Mouse (Mus musculus): ENCODE data around the gene Hmces. TPM values are rescaled to one million over a fixed set of nuclear protein-coding genes. Genes with fewer than 3 reads are reported as not detected.
"Not testable (repeated sequence)": the region's sequence is repeated elsewhere in the genome, so short reads cannot be mapped to it uniquely, and the experiment has no call there.

Hmces gene
- polyA plus RNA-seq, 1 experiment: 65.7 TPM

DNA sequence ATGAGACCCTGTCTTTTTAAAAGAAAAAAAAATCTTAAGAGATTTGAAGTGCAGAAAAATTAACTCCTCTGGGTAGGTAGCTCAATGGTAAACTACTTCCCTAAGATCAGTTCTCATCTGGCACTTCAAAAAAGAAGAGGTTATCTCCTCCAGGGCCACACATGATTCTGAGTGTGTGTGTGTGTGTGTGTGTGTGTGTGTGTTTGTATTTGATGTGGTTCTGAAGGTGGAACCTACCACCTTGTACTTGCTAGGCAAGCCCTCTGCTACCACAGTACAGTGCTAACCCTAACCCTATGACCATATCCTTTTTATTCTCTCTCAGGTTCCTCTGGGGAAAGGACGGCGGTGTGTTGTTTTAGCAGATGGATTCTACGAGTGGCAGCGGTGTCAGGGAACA lies 7.5 kb downstream of the Hmces start:
- no peak for TF ChIP-seq EP300 (IDR thresholded peaks at IDR 0.05; ENCODE audit: insufficient read depth, low read depth, low read length)
- TF ChIP-seq CTCF (IDR thresholded peaks at IDR 0.05; ENCODE audit: low read depth, low read length): no peak
- no peak for TF ChIP-seq POLR2A (IDR thresholded peaks at IDR 0.05; ENCODE audit: insufficient read depth, low read length)
- Histone ChIP-seq H3K9ac (ENCODE audit: low read depth, poor library complexity, severe bottlenecking) (no peak overlapping the region), H3K4me3 (ENCODE audit: low read depth, low read length) (no peak overlapping the region), H3K4me1 (ENCODE audit: control insufficient read depth, insufficient read depth, low read length) (no peaks in the 10 kb centered on the region), H3K27ac (ENCODE audit: insufficient read depth, low read length) (no peak overlapping the region), H3K27me3 (ENCODE audit: control insufficient read depth, insufficient read depth, low read length, poor library complexity, severe bottlenecking) (no peaks in the 10 kb centered on the region), H3K9me3 (replicated peaks; ENCODE audit: control insufficient read depth, insufficient read depth, low read length, poor library complexity, severe bottlenecking) (no peaks in the 10 kb centered on the region), H3K36me3 (ENCODE audit: control insufficient read depth, insufficient read depth, low read length, poor library complexity, severe bottlenecking) (peaks cover 87% of the 10 kb centered on the region)

DNA sequence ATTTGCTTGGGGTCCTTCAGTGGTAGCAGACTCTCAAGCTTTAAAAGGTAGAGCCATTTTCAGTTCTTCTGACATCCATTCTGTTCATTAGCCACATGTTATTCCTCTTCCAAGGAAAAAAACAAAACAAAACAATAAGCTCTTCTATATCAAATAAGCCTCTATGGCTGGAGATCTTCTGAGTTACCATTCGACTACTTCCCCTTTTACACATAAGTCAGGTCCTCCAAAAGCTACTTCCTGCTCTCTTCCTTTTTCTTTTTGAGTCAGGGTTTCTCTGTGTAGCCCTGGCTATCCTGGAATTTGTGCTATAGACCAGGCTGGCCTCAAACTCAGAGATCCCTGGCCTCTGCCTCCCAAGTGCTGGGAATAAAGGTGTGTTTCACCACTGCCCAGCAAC lies 9.9 kb downstream of the Hmces start:
- no peak overlapping the region for H3K4me3 ChIP-seq (ENCODE audit: low read depth, low read length)
- H3K27me3 ChIP-seq (ENCODE audit: control insufficient read depth, insufficient read depth, low read length, poor library complexity, severe bottlenecking): no peaks in the 10 kb centered on the region
- no peaks in the 10 kb centered on the region for H3K4me1 ChIP-seq (ENCODE audit: control insufficient read depth, insufficient read depth, low read length)
- TF ChIP-seq EP300 (IDR thresholded peaks at IDR 0.05; ENCODE audit: insufficient read depth, low read depth, low read length) (no peak), CTCF (IDR thresholded peaks at IDR 0.05; ENCODE audit: low read depth, low read length) (no peak)
- H3K27ac ChIP-seq (ENCODE audit: insufficient read depth, low read length): no peak overlapping the region
- peaks cover 83% of the 10 kb centered on the region for H3K36me3 ChIP-seq (ENCODE audit: control insufficient read depth, insufficient read depth, low read length, poor library complexity, severe bottlenecking)
- no peak overlapping the region for H3K9ac ChIP-seq (ENCODE audit: low read depth, poor library complexity, severe bottlenecking)
- no peaks in the 10 kb centered on the region for H3K9me3 ChIP-seq (replicated peaks; ENCODE audit: control insufficient read depth, insufficient read depth, low read length, poor library complexity, severe bottlenecking)

DNA sequence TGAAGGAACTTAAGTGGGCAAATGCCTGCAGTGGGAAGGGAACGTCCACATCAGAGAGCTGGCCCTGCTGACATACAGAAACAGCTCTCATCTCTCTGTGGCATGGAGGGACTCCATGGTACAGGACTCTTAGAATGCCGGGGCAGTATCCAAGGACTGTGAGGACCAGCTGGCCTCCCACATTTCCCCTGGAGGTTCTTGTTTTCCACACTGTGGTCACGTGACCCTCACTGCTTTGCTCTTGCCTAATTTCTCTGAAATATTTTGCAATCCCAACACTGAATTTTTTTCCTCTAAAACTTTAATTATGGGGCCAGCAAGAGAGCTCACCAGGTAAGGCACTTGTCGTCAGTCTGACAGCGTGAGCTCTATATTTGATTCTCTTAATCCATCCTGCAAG lies 21.3 kb downstream of the Hmces start:
- no peak overlapping the region for H3K9ac ChIP-seq (ENCODE audit: low read depth, poor library complexity, severe bottlenecking)
- H3K4me1 ChIP-seq (ENCODE audit: control insufficient read depth, insufficient read depth, low read length): no peaks in the 10 kb centered on the region
- H3K4me3 ChIP-seq (ENCODE audit: low read depth, low read length): no peak overlapping the region
- H3K9me3 ChIP-seq (replicated peaks; ENCODE audit: control insufficient read depth, insufficient read depth, low read length, poor library complexity, severe bottlenecking): peaks cover 10% of the 10 kb centered on the region
- TF ChIP-seq POLR2A (IDR thresholded peaks at IDR 0.05; ENCODE audit: insufficient read depth, low read length): no peak
- TF ChIP-seq EP300 (IDR thresholded peaks at IDR 0.05; ENCODE audit: insufficient read depth, low read depth, low read length): no peak
- TF ChIP-seq CTCF (IDR thresholded peaks at IDR 0.05; ENCODE audit: low read depth, low read length): no peak
- H3K27ac ChIP-seq (ENCODE audit: insufficient read depth, low read length): no peak overlapping the region
- peaks cover 53% of the 10 kb centered on the region for H3K36me3 ChIP-seq (ENCODE audit: control insufficient read depth, insufficient read depth, low read length, poor library complexity, severe bottlenecking)
- H3K27me3 ChIP-seq (ENCODE audit: control insufficient read depth, insufficient read depth, low read length, poor library complexity, severe bottlenecking): no peaks in the 10 kb centered on the region

DNA sequence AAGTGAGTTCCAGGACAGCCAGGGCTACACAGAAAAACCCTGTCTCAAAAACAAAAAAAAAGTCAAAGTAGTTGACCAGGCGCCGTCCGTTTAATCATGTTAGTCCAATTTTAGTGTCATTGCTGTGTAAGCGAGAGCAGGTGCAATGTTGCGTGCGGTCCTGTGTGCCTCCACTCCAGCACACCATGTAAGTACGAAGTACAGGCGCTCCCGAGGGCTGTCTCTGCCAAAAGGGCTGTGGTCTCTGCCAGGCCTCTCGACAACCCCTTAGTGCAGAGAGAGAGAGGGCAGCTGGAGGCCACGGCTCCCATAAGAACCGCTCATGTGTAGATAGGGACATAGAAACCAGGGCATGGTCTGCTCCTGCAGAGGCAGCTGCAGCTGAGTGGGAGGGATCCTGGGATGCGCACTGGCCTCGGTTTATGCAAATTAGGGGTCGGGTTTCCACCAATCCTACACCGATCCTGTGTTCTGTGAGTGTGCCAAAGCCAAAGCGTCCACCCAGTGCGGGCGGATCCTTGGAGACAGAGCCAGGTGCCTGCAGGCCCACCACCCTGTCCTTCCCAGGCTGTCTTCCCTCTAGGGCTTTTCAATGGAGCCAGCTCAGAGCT lies 23.5 kb downstream of the Hmces start:
- H3K4me3 ChIP-seq (ENCODE audit: low read depth, low read length): no peak overlapping the region
- H3K27me3 ChIP-seq (ENCODE audit: control insufficient read depth, insufficient read depth, low read length, poor library complexity, severe bottlenecking): no peaks in the 10 kb centered on the region
- no peak overlapping the region for H3K9ac ChIP-seq (ENCODE audit: low read depth, poor library complexity, severe bottlenecking)
- no peak for TF ChIP-seq EP300 (IDR thresholded peaks at IDR 0.05; ENCODE audit: insufficient read depth, low read depth, low read length)
- TF ChIP-seq CTCF (IDR thresholded peaks at IDR 0.05; ENCODE audit: low read depth, low read length): no peak
- TF ChIP-seq POLR2A (IDR thresholded peaks at IDR 0.05; ENCODE audit: insufficient read depth, low read length): peak; percentile 18
- peaks cover 40% of the 10 kb centered on the region for H3K36me3 ChIP-seq (ENCODE audit: control insufficient read depth, insufficient read depth, low read length, poor library complexity, severe bottlenecking)
- no peak overlapping the region for H3K27ac ChIP-seq (ENCODE audit: insufficient read depth, low read length)
- H3K9me3 ChIP-seq (replicated peaks; ENCODE audit: control insufficient read depth, insufficient read depth, low read length, poor library complexity, severe bottlenecking): no peaks in the 10 kb centered on the region
- H3K4me1 ChIP-seq (ENCODE audit: control insufficient read depth, insufficient read depth, low read length): no peaks in the 10 kb centered on the region

DNA sequence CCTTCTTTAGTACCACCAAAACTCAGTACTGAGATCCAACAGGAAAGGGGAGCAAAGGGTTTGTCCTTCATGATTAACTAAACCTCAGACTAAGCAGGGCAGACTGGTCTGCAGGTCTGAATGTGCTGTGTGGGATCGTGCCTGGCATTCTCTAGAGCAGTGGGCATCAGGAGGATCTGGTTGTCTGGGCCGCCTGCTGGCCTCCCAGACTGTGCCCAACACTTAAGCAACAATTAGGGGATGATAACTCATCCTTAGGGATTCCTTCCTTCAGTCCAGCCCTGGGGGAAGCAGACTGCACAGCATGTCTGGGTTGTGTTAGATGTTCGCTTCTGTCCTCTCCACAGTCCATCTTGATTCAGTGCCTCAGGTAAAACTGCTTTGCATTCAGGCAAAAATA lies 25.2 kb downstream of the Hmces start:
- H3K4me3 ChIP-seq (ENCODE audit: low read depth, low read length): no peak overlapping the region
- no peaks in the 10 kb centered on the region for H3K4me1 ChIP-seq (ENCODE audit: control insufficient read depth, insufficient read depth, low read length)
- no peak overlapping the region for H3K27ac ChIP-seq (ENCODE audit: insufficient read depth, low read length)
- H3K27me3 ChIP-seq (ENCODE audit: control insufficient read depth, insufficient read depth, low read length, poor library complexity, severe bottlenecking): no peaks in the 10 kb centered on the region
- H3K9ac ChIP-seq (ENCODE audit: low read depth, poor library complexity, severe bottlenecking): no peak overlapping the region
- no peaks in the 10 kb centered on the region for H3K9me3 ChIP-seq (replicated peaks; ENCODE audit: control insufficient read depth, insufficient read depth, low read length, poor library complexity, severe bottlenecking)
- TF ChIP-seq POLR2A (IDR thresholded peaks at IDR 0.05; ENCODE audit: insufficient read depth, low read length) (no peak), EP300 (IDR thresholded peaks at IDR 0.05; ENCODE audit: insufficient read depth, low read depth, low read length) (no peak), CTCF (IDR thresholded peaks at IDR 0.05; ENCODE audit: low read depth, low read length) (no peak)
- H3K36me3 ChIP-seq (ENCODE audit: control insufficient read depth, insufficient read depth, low read length, poor library complexity, severe bottlenecking): peaks cover 24% of the 10 kb centered on the region

DNA sequence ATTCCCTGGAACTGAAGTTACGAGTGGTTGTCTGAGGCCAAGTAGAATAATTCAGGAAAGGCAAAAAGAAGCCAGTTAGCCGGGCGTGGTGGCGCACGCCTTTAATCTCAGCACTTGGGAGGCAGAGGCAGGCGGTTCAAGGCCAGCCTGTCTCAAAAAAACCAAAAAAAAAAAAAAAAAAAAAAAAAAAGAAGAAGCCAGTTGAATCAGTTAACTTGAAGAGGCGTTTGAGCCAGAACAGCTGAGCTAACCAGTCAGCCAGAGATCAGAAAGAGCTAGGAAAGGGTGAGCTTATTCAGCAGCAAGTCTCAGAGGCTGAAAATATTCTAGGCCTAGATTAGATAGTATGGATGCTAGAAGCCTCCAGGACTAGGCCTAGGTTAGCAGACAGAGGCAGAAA lies 28.4 kb downstream of the Hmces start:
- Histone ChIP-seq H3K9ac (ENCODE audit: low read depth, poor library complexity, severe bottlenecking) (no peak overlapping the region), H3K27me3 (ENCODE audit: control insufficient read depth, insufficient read depth, low read length, poor library complexity, severe bottlenecking) (no peaks in the 10 kb centered on the region), H3K4me3 (ENCODE audit: low read depth, low read length) (no peak overlapping the region), H3K27ac (ENCODE audit: insufficient read depth, low read length) (no peak overlapping the region), H3K36me3 (ENCODE audit: control insufficient read depth, insufficient read depth, low read length, poor library complexity, severe bottlenecking) (no peaks in the 10 kb centered on the region), H3K4me1 (ENCODE audit: control insufficient read depth, insufficient read depth, low read length) (no peaks in the 10 kb centered on the region), H3K9me3 (replicated peaks; ENCODE audit: control insufficient read depth, insufficient read depth, low read length, poor library complexity, severe bottlenecking) (0 out of 2 replicates have a peak, but pooled peaks cover 3% of the 10 kb centered on the region)
- TF ChIP-seq POLR2A (IDR thresholded peaks at IDR 0.05; ENCODE audit: insufficient read depth, low read length): no peak

DNA sequence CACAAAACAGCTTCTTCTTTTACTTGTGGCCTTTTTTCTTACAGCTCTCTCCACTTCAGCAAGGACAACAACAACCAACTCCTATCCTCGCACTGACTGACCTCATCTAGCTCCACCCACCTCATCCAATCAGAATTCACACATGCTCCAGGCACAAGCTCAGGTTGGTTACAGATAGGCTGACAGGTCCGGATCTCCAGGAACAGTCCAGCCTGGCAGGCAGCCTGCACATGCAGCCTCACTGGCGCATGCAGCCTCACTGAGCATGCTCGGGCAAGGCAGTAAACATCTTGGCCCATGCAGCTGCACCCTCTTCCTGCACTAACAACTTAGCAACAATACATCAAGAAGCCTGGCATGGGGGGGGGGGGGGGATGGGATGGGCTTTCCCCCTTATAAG lies 48.7 kb downstream of the Hmces start:
- H3K4me1 ChIP-seq (ENCODE audit: control insufficient read depth, insufficient read depth, low read length); H3K9ac ChIP-seq (ENCODE audit: low read depth, poor library complexity, severe bottlenecking); H3K4me3 ChIP-seq (ENCODE audit: low read depth, low read length); H3K36me3 ChIP-seq (ENCODE audit: control insufficient read depth, insufficient read depth, low read length, poor library complexity, severe bottlenecking); H3K27ac ChIP-seq (ENCODE audit: insufficient read depth, low read length); H3K27me3 ChIP-seq (ENCODE audit: control insufficient read depth, insufficient read depth, low read length, poor library complexity, severe bottlenecking): not testable (repeated sequence)
- H3K9me3 ChIP-seq (replicated peaks; ENCODE audit: control insufficient read depth, insufficient read depth, low read length, poor library complexity, severe bottlenecking): peaks cover 15% of the 10 kb centered on the region
